Mouse (Mus musculus): ENCODE measurements around the gene Rngtt. TPM values are rescaled to one million over a fixed set of nuclear protein-coding genes. Genes with fewer than 3 reads are reported as not detected.
A peak's percentile ranks its signal among the peaks of the same experiment; 100 is the strongest.

Rngtt gene
- polyA plus RNA-seq, 1 experiment from 2014 or later: 30.5 TPM

GRCm38 (mm10) chr4:33498160-33498874 is 188.2 kb downstream of the Rngtt start:
- Histone ChIP-seq H3K4me3 (replicated peaks; ENCODE audit: low read depth, low read length) (no peak overlapping the region), H3K9ac (replicated peaks; ENCODE audit: low read length) (no peak overlapping the region), H3K4me2 (ENCODE audit: low read length) (no peak overlapping the region), H3K4me1 (ENCODE audit: control insufficient read depth, insufficient read depth, low read length) (peaks cover 12% of the 10 kb centered on the region), H3K9me3 (ENCODE audit: control insufficient read depth, low read length) (peaks cover 6% of the 10 kb centered on the region; the same call in 1 of the 2 replicates), H3K27ac (replicated peaks; ENCODE audit: low read depth, low read length) (no peak overlapping the region), H3K36me3 (ENCODE audit: control insufficient read depth, insufficient read depth, low read length) (0 out of 2 replicates have a peak, but pooled peaks cover 12% of the 10 kb centered on the region), H3K27me3 (ENCODE audit: control insufficient read depth, insufficient read depth, low read length) (no peaks in the 10 kb centered on the region)
- WGBS: 20% methylated on average over 4 of the region's 4 CpGs
- DNase-seq: peak; percentile 40
- no peak; the same call in 1 of the 2 replicates for ATAC-seq (ENCODE audit: low FRiP score, low TSS enrichment)

- no peak overlapping the region for H3K4me3 ChIP-seq (replicated peaks; ENCODE audit: low read depth, low read length)
- H3K27me3 ChIP-seq (ENCODE audit: control insufficient read depth, insufficient read depth, low read length): no peaks in the 10 kb centered on the region
- H3K9ac ChIP-seq (replicated peaks; ENCODE audit: low read length): no peak overlapping the region
- ATAC-seq (ENCODE audit: low FRiP score, low TSS enrichment) (no peak), DNase-seq (no peak)
- no peak overlapping the region for H3K4me2 ChIP-seq (ENCODE audit: low read length)
- no peaks in the 10 kb centered on the region for H3K9me3 ChIP-seq (ENCODE audit: control insufficient read depth, low read length)
- no peaks in the 10 kb centered on the region for H3K4me1 ChIP-seq (ENCODE audit: control insufficient read depth, insufficient read depth, low read length)
- peaks cover 12% of the 10 kb centered on the region; the same call in 1 of the 2 replicates for H3K36me3 ChIP-seq (ENCODE audit: control insufficient read depth, insufficient read depth, low read length)
- H3K27ac ChIP-seq (replicated peaks; ENCODE audit: low read depth, low read length): no peak overlapping the region
These were observed 196.5 kb downstream of the Rngtt start for GRCm38 (mm10) chr4:33506638-33507037.

- H3K27ac ChIP-seq (replicated peaks; ENCODE audit: low read depth, low read length): no peak overlapping the region
- H3K36me3 ChIP-seq (ENCODE audit: control insufficient read depth, insufficient read depth, low read length): no peaks in the 10 kb centered on the region
- ATAC-seq (ENCODE audit: low FRiP score, low TSS enrichment): no peak
- no peaks in the 10 kb centered on the region for H3K9me3 ChIP-seq (ENCODE audit: control insufficient read depth, low read length)
- no peaks in the 10 kb centered on the region for H3K27me3 ChIP-seq (ENCODE audit: control insufficient read depth, insufficient read depth, low read length)
- no peak overlapping the region for H3K9ac ChIP-seq (replicated peaks; ENCODE audit: low read length)
- no peaks in the 10 kb centered on the region for H3K4me1 ChIP-seq (ENCODE audit: control insufficient read depth, insufficient read depth, low read length)
- WGBS: 92% methylated on average over 10 of the region's 10 CpGs
- DNase-seq: no peak
- H3K4me2 ChIP-seq (ENCODE audit: low read length): no peak overlapping the region
- H3K4me3 ChIP-seq (replicated peaks; ENCODE audit: low read depth, low read length): no peak overlapping the region
These were observed 200.4 kb downstream of the Rngtt start for GRCm38 (mm10) chr4:33510544-33510943.

DNA sequence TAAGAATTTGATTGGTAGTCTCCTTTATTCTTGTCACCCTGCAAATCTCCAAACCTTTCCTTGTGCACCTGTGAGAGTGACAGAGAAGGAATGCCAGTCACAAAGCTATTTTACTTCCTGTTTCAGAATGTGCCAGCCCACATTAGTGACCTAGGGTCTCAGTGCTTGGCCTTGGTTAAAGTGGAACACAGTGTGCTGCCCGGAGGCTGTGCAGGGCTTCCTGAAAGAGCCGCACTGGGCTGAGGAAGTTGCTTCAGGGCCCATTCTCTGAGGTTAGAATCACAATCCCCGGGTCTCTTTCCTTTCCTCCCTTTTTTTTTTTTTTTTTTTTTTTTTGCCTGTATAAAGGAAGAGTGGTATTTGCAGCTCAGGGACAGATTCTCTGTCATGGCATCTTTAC is 203.3 kb downstream of the Rngtt start:
- no peaks in the 10 kb centered on the region for H3K27me3 ChIP-seq (ENCODE audit: control insufficient read depth, insufficient read depth, low read length)
- H3K4me2 ChIP-seq (ENCODE audit: low read length): no peak overlapping the region
- no peak overlapping the region for H3K9ac ChIP-seq (replicated peaks; ENCODE audit: low read length)
- ATAC-seq (ENCODE audit: low FRiP score, low TSS enrichment): no peak
- 76% methylated on average over 3 of the region's 3 CpGs for WGBS
- H3K4me1 ChIP-seq (ENCODE audit: control insufficient read depth, insufficient read depth, low read length): no peaks in the 10 kb centered on the region
- no peaks in the 10 kb centered on the region for H3K9me3 ChIP-seq (ENCODE audit: control insufficient read depth, low read length)
- no peaks in the 10 kb centered on the region for H3K36me3 ChIP-seq (ENCODE audit: control insufficient read depth, insufficient read depth, low read length)
- no peak for DNase-seq
- no peak overlapping the region for H3K27ac ChIP-seq (replicated peaks; ENCODE audit: low read depth, low read length)
- H3K4me3 ChIP-seq (replicated peaks; ENCODE audit: low read depth, low read length): no peak overlapping the region

- H3K4me1 ChIP-seq (ENCODE audit: control insufficient read depth, insufficient read depth, low read length): no peaks in the 10 kb centered on the region
- H3K27ac ChIP-seq (replicated peaks; ENCODE audit: low read depth, low read length): no peak overlapping the region
- no peaks in the 10 kb centered on the region for H3K27me3 ChIP-seq (ENCODE audit: control insufficient read depth, insufficient read depth, low read length)
- H3K9me3 ChIP-seq (ENCODE audit: control insufficient read depth, low read length): no peaks in the 10 kb centered on the region
- WGBS: 81% methylated on average over 10 of the region's 10 CpGs
- ATAC-seq (ENCODE audit: low FRiP score, low TSS enrichment) (no peak), DNase-seq (no peak)
- no peak overlapping the region for H3K9ac ChIP-seq (replicated peaks; ENCODE audit: low read length)
- no peak overlapping the region for H3K4me3 ChIP-seq (replicated peaks; ENCODE audit: low read depth, low read length)
- H3K4me2 ChIP-seq (ENCODE audit: low read length): no peak overlapping the region
- no peaks in the 10 kb centered on the region for H3K36me3 ChIP-seq (ENCODE audit: control insufficient read depth, insufficient read depth, low read length)
These were observed 204.2 kb downstream of the Rngtt start for GRCm38 (mm10) chr4:33514108-33515000.

DNA sequence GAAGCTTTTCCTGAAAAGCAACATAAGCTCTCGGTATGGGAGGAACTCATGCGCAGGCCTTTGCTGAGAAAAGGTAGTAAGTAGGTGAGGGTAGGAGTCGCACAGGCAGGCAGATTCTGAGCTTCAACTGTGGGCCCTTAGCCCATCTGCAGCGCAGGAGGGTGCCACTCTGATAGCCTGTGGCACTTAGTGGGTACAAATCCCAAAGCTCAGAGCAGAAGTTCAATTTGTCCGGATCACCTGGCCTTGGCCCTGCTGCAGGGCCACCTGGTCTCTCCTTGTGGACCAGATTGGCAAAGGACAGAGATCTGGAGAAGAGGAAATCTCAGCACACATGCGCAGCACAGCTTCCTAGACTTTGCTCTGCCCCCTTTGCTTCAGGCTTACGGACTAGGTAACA is 210.1 kb downstream of the Rngtt start:
- no peaks in the 10 kb centered on the region for H3K9me3 ChIP-seq (ENCODE audit: control insufficient read depth, low read length)
- ATAC-seq (ENCODE audit: low FRiP score, low TSS enrichment) (no peak), DNase-seq (no peak)
- H3K4me1 ChIP-seq (ENCODE audit: control insufficient read depth, insufficient read depth, low read length): no peaks in the 10 kb centered on the region
- 94% methylated on average over 7 of the region's 7 CpGs for WGBS
- no peaks in the 10 kb centered on the region for H3K36me3 ChIP-seq (ENCODE audit: control insufficient read depth, insufficient read depth, low read length)
- H3K4me2 ChIP-seq (ENCODE audit: low read length): no peak overlapping the region
- H3K4me3 ChIP-seq (replicated peaks; ENCODE audit: low read depth, low read length): no peak overlapping the region
- H3K27ac ChIP-seq (replicated peaks; ENCODE audit: low read depth, low read length): no peak overlapping the region
- no peak overlapping the region for H3K9ac ChIP-seq (replicated peaks; ENCODE audit: low read length)
- H3K27me3 ChIP-seq (ENCODE audit: control insufficient read depth, insufficient read depth, low read length): no peaks in the 10 kb centered on the region

GRCm38 (mm10) chr4:33520938-33521337 is 210.8 kb downstream of the Rngtt start:
- 76% methylated on average over 10 of the region's 10 CpGs for WGBS

DNA sequence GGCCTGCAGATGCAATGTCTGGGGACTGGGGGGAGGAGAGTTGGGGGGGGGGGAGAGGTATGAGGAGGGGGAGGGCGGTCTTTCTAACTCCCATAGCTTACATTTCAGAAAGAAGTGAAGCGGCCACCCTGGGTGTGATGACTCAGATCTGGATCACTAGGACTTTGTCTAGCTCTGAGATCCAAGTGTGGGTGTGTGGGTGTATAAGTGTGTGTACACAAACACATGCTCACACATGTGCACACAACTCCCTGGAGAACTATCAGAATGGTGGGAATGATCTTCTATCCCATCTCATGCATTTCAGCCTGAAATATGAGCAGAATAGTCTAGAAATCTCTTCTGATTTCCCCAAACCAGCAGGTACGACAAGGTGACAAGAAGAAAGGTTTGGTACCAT is 213.7 kb downstream of the Rngtt start:
- H3K9ac ChIP-seq (replicated peaks; ENCODE audit: low read length): no peak overlapping the region
- no peaks in the 10 kb centered on the region for H3K9me3 ChIP-seq (ENCODE audit: control insufficient read depth, low read length)
- H3K27ac ChIP-seq (replicated peaks; ENCODE audit: low read depth, low read length): no peak overlapping the region
- no peak for DNase-seq
- WGBS: 96% methylated on average over 3 of the region's 3 CpGs
- ATAC-seq (ENCODE audit: low FRiP score, low TSS enrichment): no peak
- no peak overlapping the region for H3K4me3 ChIP-seq (replicated peaks; ENCODE audit: low read depth, low read length)
- H3K4me1 ChIP-seq (ENCODE audit: control insufficient read depth, insufficient read depth, low read length): no peaks in the 10 kb centered on the region
- no peaks in the 10 kb centered on the region for H3K36me3 ChIP-seq (ENCODE audit: control insufficient read depth, insufficient read depth, low read length)
- no peaks in the 10 kb centered on the region for H3K27me3 ChIP-seq (ENCODE audit: control insufficient read depth, insufficient read depth, low read length)
- H3K4me2 ChIP-seq (ENCODE audit: low read length): no peak overlapping the region

More at GRCm38 (mm10) chr4:33520938-33521337, 210.8 kb downstream of the Rngtt start:
- ATAC-seq (ENCODE audit: low FRiP score, low TSS enrichment): no peak
- Histone ChIP-seq H3K36me3 (ENCODE audit: control insufficient read depth, insufficient read depth, low read length) (no peaks in the 10 kb centered on the region), H3K4me3 (replicated peaks; ENCODE audit: low read depth, low read length) (no peak overlapping the region), H3K9me3 (ENCODE audit: control insufficient read depth, low read length) (no peaks in the 10 kb centered on the region), H3K4me1 (ENCODE audit: control insufficient read depth, insufficient read depth, low read length) (no peaks in the 10 kb centered on the region), H3K27me3 (ENCODE audit: control insufficient read depth, insufficient read depth, low read length) (no peaks in the 10 kb centered on the region), H3K9ac (replicated peaks; ENCODE audit: low read length) (no peak overlapping the region), H3K4me2 (ENCODE audit: low read length) (no peak overlapping the region), H3K27ac (replicated peaks; ENCODE audit: low read depth, low read length) (no peak overlapping the region)
- DNase-seq: no peak
